Mouse (Mus musculus): Measurements from ENCODE around the gene Foxn1.

DNA sequence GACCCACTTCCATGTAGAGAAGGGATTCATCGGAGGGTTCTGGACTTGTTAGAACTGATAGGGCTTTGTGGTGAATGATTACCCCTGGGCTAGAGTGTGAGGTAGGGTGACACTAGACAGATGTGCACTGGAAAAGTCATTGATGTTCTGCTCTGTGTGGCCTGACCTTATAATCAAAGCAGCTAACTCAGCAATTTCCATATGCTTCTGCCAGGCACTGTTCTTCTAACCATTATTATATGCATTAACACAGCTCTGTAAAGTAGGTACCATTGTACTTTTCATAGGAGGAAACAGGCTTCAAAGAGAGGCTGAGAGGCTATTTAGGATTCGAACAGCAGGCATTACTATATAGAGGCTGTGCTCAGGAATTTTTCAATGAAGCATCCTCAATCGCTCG lies 59.1 kb downstream of the Foxn1 start:
- TF ChIP-seq CTCF (IDR thresholded peaks at IDR 0.05; ENCODE audit: extremely low read depth, insufficient read length, insufficient replicate concordance, low read depth, low read length) (no peak), POLR2A (IDR thresholded peaks at IDR 0.05; ENCODE audit: low read depth, low read length) (no peak)
